Mouse (Mus musculus): ENCODE data around the gene Gm5478. TPM values are rescaled to one million over a fixed set of nuclear protein-coding genes. Genes with fewer than 3 reads are reported as not detected.
"Not testable (repeated sequence)": the region's sequence is repeated elsewhere in the genome, so short reads cannot be mapped to it uniquely, and the experiment has no call there.

Gm5478 gene
- not detected in 2 replicates for polyA plus RNA-seq (2016; fragmentation: Nextera tagmentation; extraction: Ambion mirVana)

- Histone ChIP-seq H3K4me2 (no peak within 1 kb of the TSS), H3K27ac (ENCODE audit: poor library complexity, severe bottlenecking) (no peak within 1 kb of the TSS), H3K4me1 (replicated peaks) (no peaks in the 10 kb centered on the region), H3K9me3 (replicated peaks) (no peaks in the 10 kb centered on the region), H3K36me3 (no peaks in the 10 kb centered on the region), H3K4me3 (no peak within 1 kb of the TSS), H3K27me3 (replicated peaks) (peaks cover 17% of the 10 kb centered on the region), H3K9ac (no peak within 1 kb of the TSS)
- 66% methylated on average over 3 of the region's 3 CpGs for WGBS
- no peak for ATAC-seq (ENCODE audit: insufficient number of reproducible peaks, low FRiP score)
These were observed at the start of gene Gm5478 for GRCm38 (mm10) chr15:101647280-101647679. TSS of gene Gm5478 (minus strand) at chr15:101647380.

- 74% methylated on average over 5 of the region's 5 CpGs for WGBS
- Histone ChIP-seq H3K9me3 (replicated peaks) (no peaks in the 10 kb centered on the region), H3K36me3 (no peaks in the 10 kb centered on the region), H3K27ac (ENCODE audit: poor library complexity, severe bottlenecking) (no peak within 1 kb of the TSS), H3K4me1 (replicated peaks) (no peaks in the 10 kb centered on the region), H3K27me3 (replicated peaks) (peaks cover 17% of the 10 kb centered on the region), H3K4me3 (no peak within 1 kb of the TSS), H3K9ac (no peak within 1 kb of the TSS), H3K4me2 (no peak within 1 kb of the TSS)
- ATAC-seq (ENCODE audit: insufficient number of reproducible peaks, low FRiP score) = no peak
These were observed 47.0 kb upstream of the Gm5478 start, which contains the start of gene Krt6a for GRCm38 (mm10) chr15:101694207-101694606. TSS of gene Krt6a (minus strand) at chr15:101694307.

DNA sequence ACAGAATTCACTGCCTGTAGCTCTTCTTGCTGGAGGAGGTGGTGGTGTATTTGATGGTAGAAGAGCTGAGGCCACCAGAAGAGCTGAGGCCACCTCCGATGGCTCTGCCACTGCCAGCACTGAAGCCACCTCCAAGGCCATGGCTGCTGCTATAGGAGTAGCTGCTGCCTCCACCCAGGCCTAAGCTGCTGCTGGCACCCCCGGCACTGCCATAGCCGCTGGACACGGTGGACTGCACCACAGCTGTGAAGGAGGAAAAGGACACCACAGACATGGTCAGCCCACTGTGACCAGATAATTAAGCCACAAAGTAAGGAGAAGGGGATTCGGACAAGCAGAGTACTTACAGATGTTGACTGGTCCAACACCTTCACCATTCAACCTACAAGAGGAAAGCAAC, 43.3 kb upstream of the Gm5478 start:
- WGBS = 74% methylated on average over 5 of the region's 5 CpGs
- H3K27ac ChIP-seq (ENCODE audit: poor library complexity, severe bottlenecking); H3K36me3 ChIP-seq; H3K4me3 ChIP-seq; H3K27me3 ChIP-seq (replicated peaks); H3K4me1 ChIP-seq (replicated peaks); ATAC-seq (ENCODE audit: insufficient number of reproducible peaks, low FRiP score); H3K4me2 ChIP-seq; H3K9ac ChIP-seq; H3K9me3 ChIP-seq (replicated peaks): not testable (repeated sequence)

DNA sequence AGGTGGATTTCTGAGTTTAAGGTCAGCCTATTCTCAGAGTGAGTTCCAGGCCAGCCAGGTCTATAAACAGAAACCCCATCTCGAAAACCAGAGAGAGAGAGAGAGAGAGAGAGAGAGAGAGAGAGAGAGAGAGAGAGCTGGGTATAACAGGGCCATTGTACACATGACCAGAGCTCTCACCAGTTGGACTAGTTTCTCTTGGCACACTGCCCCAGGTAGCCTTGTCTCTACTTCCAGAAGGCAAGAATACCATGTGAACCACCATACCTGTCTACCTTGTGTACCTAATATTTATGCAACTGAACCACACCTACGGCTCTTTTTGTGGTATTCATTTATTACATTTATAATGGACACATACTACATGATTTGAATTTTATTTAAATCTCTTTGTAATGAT, 41.0 kb upstream of the Gm5478 start:
- Histone ChIP-seq H3K27me3 (replicated peaks) (no peaks in the 10 kb centered on the region), H3K4me2 (no peak overlapping the region), H3K9me3 (replicated peaks) (no peaks in the 10 kb centered on the region), H3K4me1 (replicated peaks) (no peaks in the 10 kb centered on the region), H3K36me3 (no peaks in the 10 kb centered on the region), H3K27ac (ENCODE audit: poor library complexity, severe bottlenecking) (no peak overlapping the region), H3K9ac (no peak overlapping the region), H3K4me3 (no peak overlapping the region)
- no peak for ATAC-seq (ENCODE audit: insufficient number of reproducible peaks, low FRiP score)
- WGBS = 47% methylated on average over 2 of the region's 2 CpGs

GRCm38 (mm10) chr15:101680187-101680586, 33.0 kb upstream of the Gm5478 start, which contains the start of gene Krt6b:
TSS of gene Krt6b (minus strand) at chr15:101680287.
- H3K4me2 ChIP-seq = no peak within 1 kb of the TSS
- no peak within 1 kb of the TSS for H3K27ac ChIP-seq (ENCODE audit: poor library complexity, severe bottlenecking)
- no peaks in the 10 kb centered on the region for H3K9me3 ChIP-seq (replicated peaks)
- WGBS = 84% methylated on average over 2 of the region's 2 CpGs
- no peaks in the 10 kb centered on the region for H3K4me1 ChIP-seq (replicated peaks)
- no peak within 1 kb of the TSS for H3K4me3 ChIP-seq
- no peak for ATAC-seq (ENCODE audit: insufficient number of reproducible peaks, low FRiP score)
- no peaks in the 10 kb centered on the region for H3K36me3 ChIP-seq
- no peak within 1 kb of the TSS for H3K9ac ChIP-seq
- H3K27me3 ChIP-seq (replicated peaks) = no peaks in the 10 kb centered on the region; the same call in 1 of the 2 replicates

DNA sequence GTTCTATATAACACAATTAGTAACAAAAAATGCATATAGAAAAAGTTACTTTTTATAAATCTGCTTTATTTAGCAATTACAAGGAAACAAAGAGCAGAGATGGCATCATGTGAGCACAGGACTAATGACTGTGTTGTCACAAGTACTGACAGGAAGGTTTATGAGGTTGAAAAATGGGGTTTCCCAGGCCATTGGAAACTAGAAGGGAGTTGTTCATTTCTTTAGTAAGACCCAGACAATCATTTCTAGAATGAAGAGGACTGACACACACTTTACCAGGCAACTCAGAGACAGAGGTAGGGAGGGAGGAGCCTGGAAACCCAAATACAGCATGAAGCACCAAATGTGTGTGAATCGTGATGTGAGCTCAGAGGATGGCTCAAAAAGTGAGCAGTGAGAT, 28.8 kb upstream of the Gm5478 start:
- Histone ChIP-seq H3K4me1 (replicated peaks) (no peaks in the 10 kb centered on the region), H3K27ac (ENCODE audit: poor library complexity, severe bottlenecking) (no peak overlapping the region), H3K27me3 (replicated peaks) (no peaks in the 10 kb centered on the region), H3K4me3 (no peak overlapping the region), H3K9ac (no peak overlapping the region), H3K9me3 (replicated peaks) (no peaks in the 10 kb centered on the region), H3K4me2 (no peak overlapping the region), H3K36me3 (no peaks in the 10 kb centered on the region)
- 75% methylated on average over 1 of the region's 1 CpGs for WGBS
- no peak for ATAC-seq (ENCODE audit: insufficient number of reproducible peaks, low FRiP score)

DNA sequence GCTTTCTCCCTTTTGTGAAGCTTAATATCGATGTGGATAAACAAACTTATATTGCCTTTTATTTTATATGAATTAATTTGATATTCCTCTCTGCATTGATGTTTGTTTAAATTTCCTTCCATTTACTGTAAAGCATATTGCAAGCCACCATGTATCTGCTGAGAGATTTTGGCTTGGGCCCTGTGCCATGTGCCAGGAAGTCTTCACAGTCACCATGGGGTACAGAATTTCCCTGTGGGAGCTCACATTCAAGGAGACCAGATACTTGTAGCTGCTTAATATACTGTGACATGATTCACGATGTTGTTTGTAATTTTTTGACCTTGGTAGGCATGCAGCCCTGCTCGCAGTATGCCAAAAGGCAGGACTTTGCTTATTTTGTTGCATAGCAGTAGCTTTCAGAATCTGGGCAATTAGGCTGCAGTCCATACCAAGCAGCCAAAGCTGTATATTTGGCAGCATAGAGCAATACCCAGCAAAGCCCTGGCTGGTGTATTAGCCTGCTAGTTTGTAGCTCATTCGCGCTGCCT, 5.6 kb upstream of the Gm5478 start:
- no peak for ATAC-seq (ENCODE audit: insufficient number of reproducible peaks, low FRiP score)

GRCm38 (mm10) chr15:101627884-101628283, 19.3 kb downstream of the Gm5478 start, which contains the start of gene Gm5414:
TSS of gene Gm5414 (minus strand) at chr15:101628188.
- ATAC-seq (ENCODE audit: insufficient number of reproducible peaks, low FRiP score) = no peak
- Histone ChIP-seq H3K4me1 (replicated peaks) (no peaks in the 10 kb centered on the region), H3K9me3 (replicated peaks) (no peaks in the 10 kb centered on the region), H3K36me3 (no peaks in the 10 kb centered on the region), H3K27me3 (replicated peaks) (0 out of 2 replicates have a peak, but pooled peaks cover 5% of the 10 kb centered on the region), H3K9ac (no peak within 1 kb of the TSS), H3K4me3 (no peak within 1 kb of the TSS), H3K4me2 (no peak within 1 kb of the TSS), H3K27ac (ENCODE audit: poor library complexity, severe bottlenecking) (no peak within 1 kb of the TSS)
- WGBS = 65% methylated on average over 2 of the region's 2 CpGs

More for the DNA sequence above, 5.6 kb upstream of the Gm5478 start:
- H3K36me3 ChIP-seq = no peaks in the 10 kb centered on the region
- no peaks in the 10 kb centered on the region for H3K9me3 ChIP-seq (replicated peaks)
- 85% methylated on average over 5 of the region's 5 CpGs for WGBS
- H3K4me2 ChIP-seq = no peak overlapping the region
- H3K4me1 ChIP-seq (replicated peaks) = no peaks in the 10 kb centered on the region
- H3K4me3 ChIP-seq = no peak overlapping the region
- no peak overlapping the region for H3K9ac ChIP-seq
- H3K27me3 ChIP-seq (replicated peaks) = no peaks in the 10 kb centered on the region
- no peak overlapping the region for H3K27ac ChIP-seq (ENCODE audit: poor library complexity, severe bottlenecking)

- no peaks in the 10 kb centered on the region for H3K27me3 ChIP-seq (replicated peaks)
- WGBS = 64% methylated on average over 6 of the region's 6 CpGs
- no peak overlapping the region for H3K4me2 ChIP-seq
- no peaks in the 10 kb centered on the region for H3K9me3 ChIP-seq (replicated peaks)
- H3K36me3 ChIP-seq = no peaks in the 10 kb centered on the region
- H3K9ac ChIP-seq = no peak overlapping the region
- no peak overlapping the region for H3K4me3 ChIP-seq
- H3K4me1 ChIP-seq (replicated peaks) = no peaks in the 10 kb centered on the region
- ATAC-seq (ENCODE audit: insufficient number of reproducible peaks, low FRiP score) = no peak
- H3K27ac ChIP-seq (ENCODE audit: poor library complexity, severe bottlenecking) = no peak overlapping the region
These were observed 48.1 kb downstream of the Gm5478 start for GRCm38 (mm10) chr15:101599123-101599522.

Small RNA genes within 50 kb of the gene (microRNA-seq; reads per million reads assigned to microRNA genes)
- gene Gm44342 (not detected), gene Gm44383 (not detected), gene Gm44479 (not detected)

Other genes starting within 250 kb of the Gm5478 start
- gene Krt7, start 236.3 kb downstream of the Gm5478 start, polyA plus RNA-seq (2016; fragmentation: Nextera tagmentation; extraction: Ambion mirVana) = 25.1 TPM in 2 replicates
- not detected in 2 replicates for gene Krt87, start 208.6 kb downstream of the Gm5478 start, polyA plus RNA-seq (2016; fragmentation: Nextera tagmentation; extraction: Ambion mirVana)
- not detected in 2 replicates for gene Krt88, start 199.6 kb downstream of the Gm5478 start, polyA plus RNA-seq (2016; fragmentation: Nextera tagmentation; extraction: Ambion mirVana)
- gene Krt81, start 183.6 kb downstream of the Gm5478 start, polyA plus RNA-seq (2016; fragmentation: Nextera tagmentation; extraction: Ambion mirVana) = not detected in 2 replicates
- gene Krt86, start 173.9 kb downstream of the Gm5478 start, polyA plus RNA-seq (2016; fragmentation: Nextera tagmentation; extraction: Ambion mirVana) = not detected in 2 replicates
- not detected in 2 replicates for gene Krt83, start 155.9 kb downstream of the Gm5478 start, polyA plus RNA-seq (2016; fragmentation: Nextera tagmentation; extraction: Ambion mirVana)
- not detected in 2 replicates for gene Gm49425, start 130.1 kb downstream of the Gm5478 start, polyA plus RNA-seq (2016; fragmentation: Nextera tagmentation; extraction: Ambion mirVana)
- gene Krt84, start 114.6 kb downstream of the Gm5478 start, polyA plus RNA-seq (2016; fragmentation: Nextera tagmentation; extraction: Ambion mirVana) = not detected in 2 replicates
- gene Krt82, start 96.7 kb downstream of the Gm5478 start, polyA plus RNA-seq (2016; fragmentation: Nextera tagmentation; extraction: Ambion mirVana) = not detected in 2 replicates
- 0.06 and 0.28 TPM in 2 replicates for gene Krt90, start 84.4 kb downstream of the Gm5478 start, polyA plus RNA-seq (2016; fragmentation: Nextera tagmentation; extraction: Ambion mirVana)
- gene Krt75, start 73.5 kb downstream of the Gm5478 start, polyA plus RNA-seq (2016; fragmentation: Nextera tagmentation; extraction: Ambion mirVana) = not detected in 2 replicates
- gene Gm5414, start 19.2 kb downstream of the Gm5478 start, polyA plus RNA-seq (2016; fragmentation: Nextera tagmentation; extraction: Ambion mirVana) = not detected in 2 replicates
- gene Krt6b, start 32.9 kb upstream of the Gm5478 start, polyA plus RNA-seq (2016; fragmentation: Nextera tagmentation; extraction: Ambion mirVana) = not detected in 2 replicates
- not detected in 2 replicates for gene Krt6a, start 46.9 kb upstream of the Gm5478 start, polyA plus RNA-seq (2016; fragmentation: Nextera tagmentation; extraction: Ambion mirVana)
- gene Krt5, start 65.5 kb upstream of the Gm5478 start, polyA plus RNA-seq (2016; fragmentation: Nextera tagmentation; extraction: Ambion mirVana) = 1.1 and 1.9 TPM in 2 replicates
- not detected in 2 replicates for gene Krt71, start 95.7 kb upstream of the Gm5478 start, polyA plus RNA-seq (2016; fragmentation: Nextera tagmentation; extraction: Ambion mirVana)
- not detected in 2 replicates for gene Krt72, start 139.1 kb upstream of the Gm5478 start, polyA plus RNA-seq (2016; fragmentation: Nextera tagmentation; extraction: Ambion mirVana)
- not detected in 2 replicates for gene Krt73, start 155.0 kb upstream of the Gm5478 start, polyA plus RNA-seq (2016; fragmentation: Nextera tagmentation; extraction: Ambion mirVana)
- not detected in 2 replicates for gene Krt2, start 170.8 kb upstream of the Gm5478 start, polyA plus RNA-seq (2016; fragmentation: Nextera tagmentation; extraction: Ambion mirVana)
- 0.63 and 0.76 TPM in 2 replicates for gene Krt1, start 203.4 kb upstream of the Gm5478 start, polyA plus RNA-seq (2016; fragmentation: Nextera tagmentation; extraction: Ambion mirVana)
- not detected in 2 replicates for gene Krt77, start 222.3 kb upstream of the Gm5478 start, polyA plus RNA-seq (2016; fragmentation: Nextera tagmentation; extraction: Ambion mirVana)
- not detected in 2 replicates for gene Krt76, start 245.5 kb upstream of the Gm5478 start, polyA plus RNA-seq (2016; fragmentation: Nextera tagmentation; extraction: Ambion mirVana)